Mouse (Mus musculus): ENCODE data around the gene Nudt3. TPM values are rescaled to one million over a fixed set of nuclear protein-coding genes. Genes with fewer than 3 reads are reported as not detected.

Gene Nudt3
- polyA plus RNA-seq, 1 experiment from 2014 or later, result 251 TPM

GRCm38 (mm10) chr17:27611519-27611884, 11.8 kb downstream of the Nudt3 start:
- Histone ChIP-seq H3K4me3 (no peak overlapping the region), H3K4me1 (peaks cover 41% of the 10 kb centered on the region), H3K27ac (no peak overlapping the region), H3K4me2 (no peak overlapping the region), H3K27me3 (replicated peaks) (no peaks in the 10 kb centered on the region), H3K9me3 (no peaks in the 10 kb centered on the region), H3K36me3 (replicated peaks) (no peaks in the 10 kb centered on the region), H3K9ac (no peak overlapping the region)
- no peak for ATAC-seq (replicated peaks)
- 83% methylated on average over 3 of the region's 3 CpGs for WGBS

- Histone ChIP-seq H3K9ac (no peak overlapping the region), H3K27ac (no peak overlapping the region)
- ATAC-seq (replicated peaks), result no peak
These were observed 12.4 kb downstream of the Nudt3 start for GRCm38 (mm10) chr17:27610679-27611518.

DNA sequence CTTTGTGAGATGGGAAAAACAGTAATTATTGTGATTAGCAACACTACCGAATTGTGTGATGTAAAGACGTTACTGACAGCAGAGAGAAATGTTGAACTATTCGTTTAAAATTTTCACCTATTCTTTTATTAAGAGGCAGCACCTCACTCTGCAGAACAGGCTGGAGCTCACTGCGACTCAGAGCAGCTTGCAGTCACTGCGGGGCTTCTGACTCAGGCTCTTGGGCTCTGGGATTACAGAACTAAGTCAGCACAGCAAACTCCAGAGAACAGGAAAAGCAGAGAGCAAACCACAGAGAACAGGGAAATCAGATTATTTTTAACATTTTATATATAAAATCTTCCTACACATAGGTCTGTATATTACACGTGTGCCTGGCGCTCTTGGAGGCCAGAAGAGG, 13.7 kb downstream of the Nudt3 start:
- Histone ChIP-seq H3K36me3 (replicated peaks) (no peaks in the 10 kb centered on the region), H3K27ac (no peak overlapping the region), H3K4me1 (peaks cover 47% of the 10 kb centered on the region), H3K27me3 (replicated peaks) (no peaks in the 10 kb centered on the region), H3K9me3 (no peaks in the 10 kb centered on the region), H3K4me2 (no peak overlapping the region), H3K9ac (no peak overlapping the region), H3K4me3 (no peak overlapping the region)
- ATAC-seq (replicated peaks), result no peak
- 87% methylated on average over 7 of the region's 7 CpGs for WGBS

More at GRCm38 (mm10) chr17:27610679-27611518, 12.4 kb downstream of the Nudt3 start:
- Histone ChIP-seq H3K27me3 (replicated peaks) (no peaks in the 10 kb centered on the region), H3K36me3 (replicated peaks) (no peaks in the 10 kb centered on the region), H3K4me1 (peaks cover 45% of the 10 kb centered on the region), H3K4me2 (no peak overlapping the region), H3K9me3 (no peaks in the 10 kb centered on the region), H3K4me3 (no peak overlapping the region)
- WGBS, result 76% methylated on average over 10 of the region's 10 CpGs

DNA sequence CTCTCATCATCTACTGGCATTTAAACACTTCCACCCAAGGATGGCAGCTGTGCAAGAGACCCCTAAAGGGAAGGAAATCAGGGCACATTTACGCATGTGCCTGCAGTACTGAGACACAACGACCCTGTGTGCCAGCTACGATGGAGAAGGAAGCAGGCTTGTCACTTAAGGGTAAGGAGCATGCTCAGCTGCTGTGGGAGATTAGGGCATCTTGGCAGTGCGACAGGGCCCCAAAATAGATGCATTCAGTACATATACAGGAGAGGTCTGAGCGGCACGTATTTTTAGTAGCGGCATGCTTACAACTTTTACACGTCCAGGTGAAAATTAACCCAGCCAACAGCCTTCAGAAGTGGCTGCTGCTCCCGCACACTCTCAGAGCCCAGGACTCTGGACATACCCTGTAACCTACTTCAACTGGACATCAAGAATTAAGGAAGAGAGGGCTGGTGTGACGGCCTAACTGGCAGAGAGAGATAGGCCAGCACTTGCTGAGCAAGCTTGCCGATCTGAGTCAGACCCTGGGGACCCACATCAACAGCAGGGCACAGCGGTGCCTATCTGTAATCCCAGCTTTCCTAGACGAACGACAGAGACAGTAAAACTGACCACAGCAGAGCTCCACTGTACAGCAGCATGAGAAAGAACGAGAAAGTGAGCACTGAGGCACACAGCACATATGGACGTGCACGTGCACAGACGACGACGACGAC, 19.6 kb downstream of the Nudt3 start:
- Histone ChIP-seq H3K9ac (no peak overlapping the region; the same call in 1 of the 2 replicates), H3K9me3 (no peaks in the 10 kb centered on the region), H3K4me3 (no peak overlapping the region), H3K27me3 (replicated peaks) (no peaks in the 10 kb centered on the region), H3K36me3 (replicated peaks) (no peaks in the 10 kb centered on the region), H3K4me2 (no peak overlapping the region), H3K4me1 (peaks cover 49% of the 10 kb centered on the region), H3K27ac (no peak overlapping the region)
- WGBS, result 71% methylated on average over 21 of the region's 21 CpGs
- no peak for ATAC-seq (replicated peaks)

- H3K36me3 ChIP-seq (replicated peaks), result no peaks in the 10 kb centered on the region
- H3K9me3 ChIP-seq, result no peaks in the 10 kb centered on the region
- no peaks in the 10 kb centered on the region for H3K27me3 ChIP-seq (replicated peaks)
- no peak for ATAC-seq (replicated peaks)
- H3K4me3 ChIP-seq, result no peak overlapping the region
- peaks cover 53% of the 10 kb centered on the region for H3K4me1 ChIP-seq
- H3K27ac ChIP-seq, result no peak overlapping the region
- WGBS, result 87% methylated on average over 2 of the region's 2 CpGs
- H3K4me2 ChIP-seq, result no peak overlapping the region
- H3K9ac ChIP-seq, result no peak overlapping the region
These were observed 20.3 kb downstream of the Nudt3 start for GRCm38 (mm10) chr17:27603036-27603435.

- WGBS, result 65% methylated on average over 5 of the region's 5 CpGs
- H3K4me2 ChIP-seq, result no peak overlapping the region
- H3K9ac ChIP-seq, result no peak overlapping the region
- H3K4me1 ChIP-seq, result peaks cover 49% of the 10 kb centered on the region
- H3K27ac ChIP-seq, result no peak overlapping the region
- H3K27me3 ChIP-seq (replicated peaks), result no peaks in the 10 kb centered on the region
- H3K4me3 ChIP-seq, result no peak overlapping the region
- 0 out of 2 replicates have a peak, but pooled peaks have one; percentile 18 for ATAC-seq (replicated peaks)
- peaks cover 4% of the 10 kb centered on the region; the same call in 1 of the 2 replicates for H3K36me3 ChIP-seq (replicated peaks)
- no peaks in the 10 kb centered on the region for H3K9me3 ChIP-seq
These were observed 22.4 kb downstream of the Nudt3 start for GRCm38 (mm10) chr17:27600869-27601268.

DNA sequence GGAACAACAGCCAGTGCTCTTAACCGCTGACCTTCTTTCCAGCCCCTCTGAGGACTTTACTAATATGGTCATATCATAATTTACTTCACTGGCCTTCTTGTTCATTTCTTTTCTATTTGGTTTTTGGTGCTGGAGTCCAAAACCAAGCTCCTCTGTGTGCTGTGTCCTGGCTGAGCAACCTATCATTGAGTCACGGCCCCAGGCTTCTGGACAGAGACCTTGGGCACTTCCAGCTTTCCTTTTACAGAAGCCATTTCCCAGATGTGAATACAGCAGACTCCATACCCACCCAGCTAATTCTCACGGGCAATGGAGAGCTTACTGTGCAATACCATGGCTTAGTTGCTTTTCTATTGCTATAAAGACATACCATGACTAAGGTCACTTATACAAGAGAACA, 23.0 kb downstream of the Nudt3 start:
- Histone ChIP-seq H3K27me3 (replicated peaks) (no peaks in the 10 kb centered on the region), H3K9ac (no peak overlapping the region), H3K4me2 (no peak overlapping the region), H3K4me3 (no peak overlapping the region), H3K4me1 (peaks cover 50% of the 10 kb centered on the region), H3K27ac (no peak overlapping the region), H3K36me3 (replicated peaks) (peaks cover 4% of the 10 kb centered on the region; the same call in 1 of the 2 replicates), H3K9me3 (no peaks in the 10 kb centered on the region)
- no peak for ATAC-seq (replicated peaks)
- WGBS, result 91% methylated on average over 3 of the region's 3 CpGs

DNA sequence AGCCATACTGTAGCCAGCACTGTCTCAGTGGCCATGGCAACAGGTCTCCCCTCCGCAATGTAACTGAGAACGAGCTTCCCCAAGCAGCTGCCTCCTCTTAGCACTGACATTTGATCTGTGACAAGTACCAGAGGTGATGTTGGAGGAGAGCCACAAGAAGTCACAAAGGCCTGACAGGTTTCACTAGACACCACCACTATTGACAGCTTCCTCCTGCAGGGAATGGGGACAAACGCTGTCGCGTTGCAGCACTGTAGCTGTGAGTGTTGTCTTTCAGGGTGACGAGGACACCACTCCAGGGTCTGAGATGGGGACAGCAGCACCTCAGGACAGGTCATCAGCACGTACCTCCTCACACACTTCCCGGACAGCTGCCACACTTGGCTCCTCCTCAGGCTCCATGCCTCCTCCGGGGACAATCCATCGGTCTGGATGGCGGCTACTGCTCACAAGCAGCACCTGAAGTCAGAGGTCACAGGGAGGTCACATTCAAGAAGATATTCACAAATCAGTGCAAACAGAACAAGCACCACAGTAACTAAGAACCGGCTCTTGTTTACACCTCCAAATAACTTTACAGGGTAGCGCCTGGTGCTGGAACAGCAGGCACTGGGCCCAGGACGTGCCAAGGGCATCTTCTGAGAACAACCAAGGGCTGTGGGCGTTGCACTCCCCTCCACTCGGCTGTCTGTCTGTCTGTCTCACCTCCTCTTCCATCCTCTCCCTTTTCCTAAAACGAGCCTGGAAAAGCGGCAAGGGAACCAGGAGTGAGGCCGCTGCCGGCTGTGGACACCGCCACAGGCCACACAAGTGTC, 26.7 kb downstream of the Nudt3 start:
- 83% methylated on average over 21 of the region's 21 CpGs for WGBS
- Histone ChIP-seq H3K36me3 (replicated peaks) (peaks cover 25% of the 10 kb centered on the region; the same call in 1 of the 2 replicates), H3K9ac (no peak overlapping the region), H3K4me1 (peaks cover 23% of the 10 kb centered on the region; the same call in 1 of the 2 replicates), H3K4me2 (no peak overlapping the region), H3K27ac (no peak overlapping the region), H3K27me3 (replicated peaks) (no peaks in the 10 kb centered on the region), H3K9me3 (no peaks in the 10 kb centered on the region), H3K4me3 (no peak overlapping the region)
- ATAC-seq (replicated peaks), result no peak

- Histone ChIP-seq H3K36me3 (replicated peaks) (peaks cover 25% of the 10 kb centered on the region; the same call in 1 of the 2 replicates), H3K9ac (no peak overlapping the region), H3K4me3 (no peak overlapping the region), H3K4me2 (no peak overlapping the region), H3K4me1 (peaks cover 15% of the 10 kb centered on the region; the same call in 1 of the 2 replicates), H3K27ac (no peak overlapping the region), H3K9me3 (no peaks in the 10 kb centered on the region), H3K27me3 (replicated peaks) (no peaks in the 10 kb centered on the region)
- no peak for ATAC-seq (replicated peaks)
- WGBS, result 86% methylated on average over 15 of the region's 15 CpGs
These were observed 27.5 kb downstream of the Nudt3 start for GRCm38 (mm10) chr17:27595659-27596375.

GRCm38 (mm10) chr17:27592565-27592910, 30.8 kb downstream of the Nudt3 start:
- no peak overlapping the region for H3K4me2 ChIP-seq
- H3K9me3 ChIP-seq, result no peaks in the 10 kb centered on the region
- ATAC-seq (replicated peaks), result no peak
- peaks cover 25% of the 10 kb centered on the region; the same call in 1 of the 2 replicates for H3K36me3 ChIP-seq (replicated peaks)
- 98% methylated on average over 7 of the region's 7 CpGs for WGBS
- peaks cover 2% of the 10 kb centered on the region for H3K4me1 ChIP-seq
- no peak overlapping the region for H3K9ac ChIP-seq
- H3K27ac ChIP-seq, result no peak overlapping the region
- no peak overlapping the region for H3K4me3 ChIP-seq
- no peaks in the 10 kb centered on the region for H3K27me3 ChIP-seq (replicated peaks)

DNA sequence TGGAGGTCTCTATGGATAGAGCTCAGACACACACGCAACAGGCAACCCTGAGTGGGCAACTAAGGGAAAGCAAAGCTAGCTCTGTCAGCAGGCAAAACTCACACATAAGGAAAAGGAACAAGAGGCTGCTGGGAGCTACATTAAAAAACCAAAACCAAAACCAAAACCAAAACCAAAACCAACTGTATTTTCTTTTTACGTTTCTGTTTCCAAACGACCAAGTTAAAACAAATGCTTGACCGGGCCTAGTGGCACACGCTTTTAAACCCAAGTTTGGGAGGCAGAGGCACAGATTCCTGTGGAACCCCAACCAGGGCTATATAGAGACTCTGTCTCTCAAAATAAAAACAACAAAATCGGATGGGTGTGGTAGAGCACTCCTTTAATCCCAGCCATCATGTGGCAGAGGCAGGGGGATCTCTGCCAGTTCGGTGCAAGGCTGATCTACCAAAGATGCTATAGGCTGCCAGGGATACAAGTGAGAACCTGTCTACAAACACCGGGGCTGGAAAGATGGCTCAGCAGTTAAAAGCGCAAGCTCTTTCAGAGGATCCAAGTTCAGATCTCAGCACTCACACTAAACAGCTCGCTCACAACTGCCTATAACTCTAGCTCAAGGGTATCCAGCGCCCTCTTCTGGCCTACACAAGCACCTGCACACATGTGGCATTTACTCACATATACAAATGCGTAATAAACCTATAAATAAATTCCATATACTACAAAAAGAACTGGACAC, 31.3 kb downstream of the Nudt3 start:
- peaks cover 3% of the 10 kb centered on the region for H3K4me1 ChIP-seq
- H3K4me3 ChIP-seq, result no peak overlapping the region
- no peaks in the 10 kb centered on the region for H3K27me3 ChIP-seq (replicated peaks)
- 91% methylated on average over 12 of the region's 12 CpGs for WGBS
- no peak overlapping the region for H3K4me2 ChIP-seq
- no peak overlapping the region for H3K27ac ChIP-seq
- ATAC-seq (replicated peaks), result no peak
- peaks cover 25% of the 10 kb centered on the region; the same call in 1 of the 2 replicates for H3K36me3 ChIP-seq (replicated peaks)
- no peaks in the 10 kb centered on the region for H3K9me3 ChIP-seq
- H3K9ac ChIP-seq, result no peak overlapping the region
